Mouse (Mus musculus): ENCODE measurements at regions not wholly inside any gene's neighbourhood (a gene's known extent, or its start where the extent isn't known, plus 50 kb on each side); places are given as distances from the start of the nearest gene placed in this dataset.

DNA sequence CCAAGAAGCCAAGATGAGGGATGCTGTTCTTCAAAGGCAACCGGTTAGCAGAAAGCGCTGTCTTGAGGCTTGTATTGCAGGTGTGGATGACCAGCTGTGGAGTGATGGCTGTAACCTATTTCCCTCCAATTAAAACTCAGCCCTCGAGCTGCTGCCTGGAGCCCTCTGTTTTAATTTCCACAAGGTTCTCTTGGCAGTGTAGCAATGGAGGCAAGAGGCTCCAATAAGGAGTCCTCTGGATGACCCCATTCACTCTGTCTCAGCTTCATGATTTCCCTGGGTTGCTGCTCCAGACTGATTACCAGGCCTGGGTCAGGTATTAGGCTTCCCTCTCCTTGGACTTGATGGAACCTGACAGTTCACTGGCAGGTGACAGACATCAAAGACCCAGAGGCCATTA lies 548.5 kb downstream of the Psat1 start:
- 93% methylated on average over 3 of the region's 3 CpGs for WGBS
- no peaks in the 10 kb centered on the region for H3K9me3 ChIP-seq (ENCODE audit: control insufficient read depth, low read length)
- H3K4me3 ChIP-seq (ENCODE audit: low read depth, low read length), result no peak overlapping the region
- H3K36me3 ChIP-seq (ENCODE audit: control insufficient read depth, insufficient read depth, low read length), result no peaks in the 10 kb centered on the region
- DNase-seq (ENCODE audit: low spot score, missing footprints) (no peak), ATAC-seq (ENCODE audit: low FRiP score) (no peak)
- no peaks in the 10 kb centered on the region for H3K4me1 ChIP-seq (ENCODE audit: control insufficient read depth, insufficient read depth, low read length)
- no peak overlapping the region for H3K4me2 ChIP-seq
- H3K27me3 ChIP-seq (ENCODE audit: control insufficient read depth, insufficient read depth, low read length), result no peaks in the 10 kb centered on the region
- no peak overlapping the region for H3K9ac ChIP-seq (ENCODE audit: low read length)
- H3K27ac ChIP-seq (ENCODE audit: low read depth, low read length), result no peak overlapping the region

DNA sequence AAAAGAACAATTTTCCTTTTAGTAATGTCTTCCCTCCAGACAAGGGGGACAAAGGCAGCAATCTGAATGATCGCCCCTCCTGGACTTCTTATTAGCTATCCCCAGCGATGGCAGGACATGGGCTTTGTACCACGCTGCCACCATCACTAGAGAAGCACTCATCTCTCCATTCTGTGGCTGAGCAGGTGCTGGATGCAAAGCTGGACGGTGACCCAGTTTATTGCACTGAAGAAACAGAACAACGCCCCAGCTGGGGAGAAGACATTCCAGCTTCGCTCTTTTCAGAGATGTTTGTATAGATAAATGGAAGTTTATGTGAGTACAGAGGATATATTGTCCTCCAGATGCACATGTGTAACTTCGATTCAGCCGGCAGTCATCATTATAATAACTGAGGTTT lies 575.5 kb downstream of the Psat1 start:
- no peaks in the 10 kb centered on the region for H3K4me1 ChIP-seq (ENCODE audit: control insufficient read depth, insufficient read depth, low read length)
- H3K9ac ChIP-seq (ENCODE audit: low read length), result no peak overlapping the region
- no peak for DNase-seq (ENCODE audit: low spot score, missing footprints)
- ATAC-seq (ENCODE audit: low FRiP score), result no peak
- H3K4me3 ChIP-seq (ENCODE audit: low read depth, low read length), result no peak overlapping the region
- H3K36me3 ChIP-seq (ENCODE audit: control insufficient read depth, insufficient read depth, low read length), result no peaks in the 10 kb centered on the region
- 82% methylated on average over 8 of the region's 8 CpGs for WGBS
- H3K4me2 ChIP-seq, result no peak overlapping the region
- no peaks in the 10 kb centered on the region for H3K9me3 ChIP-seq (ENCODE audit: control insufficient read depth, low read length)
- H3K27ac ChIP-seq (ENCODE audit: low read depth, low read length), result no peak overlapping the region
- H3K27me3 ChIP-seq (ENCODE audit: control insufficient read depth, insufficient read depth, low read length), result no peaks in the 10 kb centered on the region

DNA sequence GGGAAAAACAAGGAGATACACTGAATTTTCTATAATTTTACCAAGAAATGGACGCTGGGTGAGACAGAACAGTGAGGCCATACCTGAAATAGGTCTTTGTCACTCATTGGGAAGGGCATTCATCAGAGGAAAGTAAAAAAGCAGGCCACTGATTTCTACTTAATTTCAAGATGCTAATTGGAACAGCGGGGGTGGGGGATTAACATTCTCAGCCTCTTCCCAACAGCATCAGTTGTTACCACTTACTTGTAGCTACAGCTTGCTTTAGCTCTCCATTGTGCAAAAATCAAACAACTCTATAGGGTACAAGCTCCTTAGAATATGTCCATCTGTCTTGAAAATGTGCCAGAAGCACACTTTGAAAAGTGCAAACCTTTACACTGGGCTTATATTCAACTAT lies 580.2 kb downstream of the Psat1 start:
- Histone ChIP-seq H3K27me3 (ENCODE audit: control insufficient read depth, insufficient read depth, low read length) (no peaks in the 10 kb centered on the region), H3K4me1 (ENCODE audit: control insufficient read depth, insufficient read depth, low read length) (no peaks in the 10 kb centered on the region), H3K4me2 (no peak overlapping the region), H3K4me3 (ENCODE audit: low read depth, low read length) (no peak overlapping the region), H3K27ac (ENCODE audit: low read depth, low read length) (no peak overlapping the region), H3K9me3 (ENCODE audit: control insufficient read depth, low read length) (no peaks in the 10 kb centered on the region), H3K36me3 (ENCODE audit: control insufficient read depth, insufficient read depth, low read length) (no peaks in the 10 kb centered on the region), H3K9ac (ENCODE audit: low read length) (no peak overlapping the region)
- DNase-seq (ENCODE audit: low spot score, missing footprints), result no peak
- 21% methylated on average over 2 of the region's 2 CpGs for WGBS
- no peak for ATAC-seq (ENCODE audit: low FRiP score)

DNA sequence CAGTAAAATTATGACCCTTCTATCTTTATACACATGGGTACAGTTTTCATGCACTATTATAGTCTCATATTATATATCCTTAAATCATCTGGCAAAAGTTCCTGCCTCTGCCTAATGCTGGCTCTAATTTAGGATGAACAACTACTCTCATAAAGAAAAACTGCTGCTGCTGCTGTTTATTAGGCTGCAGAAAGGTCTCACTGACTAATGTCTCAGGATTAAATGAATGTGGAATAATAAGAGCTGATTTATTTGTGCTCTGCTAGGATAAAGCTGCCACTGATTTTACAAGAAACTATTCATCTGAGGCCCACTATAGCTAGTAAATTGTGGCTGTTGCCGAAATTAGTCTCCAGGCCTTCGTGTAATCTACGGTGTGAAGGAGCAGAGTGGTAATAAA lies 590.0 kb downstream of the Psat1 start:
- H3K27me3 ChIP-seq (ENCODE audit: control insufficient read depth, insufficient read depth, low read length), result no peaks in the 10 kb centered on the region
- no peaks in the 10 kb centered on the region for H3K9me3 ChIP-seq (ENCODE audit: control insufficient read depth, low read length)
- DNase-seq (ENCODE audit: low spot score, missing footprints) (no peak), ATAC-seq (ENCODE audit: low FRiP score) (no peak)
- H3K27ac ChIP-seq (ENCODE audit: low read depth, low read length), result no peak overlapping the region
- H3K4me1 ChIP-seq (ENCODE audit: control insufficient read depth, insufficient read depth, low read length), result no peaks in the 10 kb centered on the region
- no peak overlapping the region for H3K4me2 ChIP-seq
- no peak overlapping the region for H3K9ac ChIP-seq (ENCODE audit: low read length)
- 89% methylated on average over 3 of the region's 3 CpGs for WGBS
- no peaks in the 10 kb centered on the region for H3K36me3 ChIP-seq (ENCODE audit: control insufficient read depth, insufficient read depth, low read length)
- no peak overlapping the region for H3K4me3 ChIP-seq (ENCODE audit: low read depth, low read length)

DNA sequence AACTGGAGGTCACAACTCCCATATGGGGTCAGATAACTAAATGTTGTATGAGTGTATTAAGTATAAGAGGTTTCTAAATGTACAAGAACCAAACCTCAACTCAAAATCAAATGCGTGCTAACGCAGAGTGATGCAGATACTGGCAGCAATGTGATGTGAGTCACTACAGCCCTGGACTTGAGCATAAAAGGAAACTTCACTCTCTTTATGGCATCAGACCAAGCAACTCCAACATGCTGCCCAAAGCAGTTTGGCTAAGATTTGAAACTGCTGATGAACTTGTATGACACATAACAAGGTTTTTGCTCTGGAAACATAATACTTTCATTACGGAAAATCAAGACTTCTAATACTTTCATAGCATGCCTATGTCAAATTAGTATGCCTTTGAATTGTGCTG lies 598.8 kb downstream of the Psat1 start:
- H3K9ac ChIP-seq (ENCODE audit: low read length), result no peak overlapping the region
- ATAC-seq (ENCODE audit: low FRiP score) (no peak), DNase-seq (ENCODE audit: low spot score, missing footprints) (no peak)
- H3K27ac ChIP-seq (ENCODE audit: low read depth, low read length), result no peak overlapping the region
- no peaks in the 10 kb centered on the region for H3K9me3 ChIP-seq (ENCODE audit: control insufficient read depth, low read length)
- no peak overlapping the region for H3K4me3 ChIP-seq (ENCODE audit: low read depth, low read length)
- H3K4me2 ChIP-seq, result no peak overlapping the region
- no peaks in the 10 kb centered on the region for H3K4me1 ChIP-seq (ENCODE audit: control insufficient read depth, insufficient read depth, low read length)
- 96% methylated on average over 3 of the region's 3 CpGs for WGBS
- no peaks in the 10 kb centered on the region for H3K36me3 ChIP-seq (ENCODE audit: control insufficient read depth, insufficient read depth, low read length)
- H3K27me3 ChIP-seq (ENCODE audit: control insufficient read depth, insufficient read depth, low read length), result no peaks in the 10 kb centered on the region

DNA sequence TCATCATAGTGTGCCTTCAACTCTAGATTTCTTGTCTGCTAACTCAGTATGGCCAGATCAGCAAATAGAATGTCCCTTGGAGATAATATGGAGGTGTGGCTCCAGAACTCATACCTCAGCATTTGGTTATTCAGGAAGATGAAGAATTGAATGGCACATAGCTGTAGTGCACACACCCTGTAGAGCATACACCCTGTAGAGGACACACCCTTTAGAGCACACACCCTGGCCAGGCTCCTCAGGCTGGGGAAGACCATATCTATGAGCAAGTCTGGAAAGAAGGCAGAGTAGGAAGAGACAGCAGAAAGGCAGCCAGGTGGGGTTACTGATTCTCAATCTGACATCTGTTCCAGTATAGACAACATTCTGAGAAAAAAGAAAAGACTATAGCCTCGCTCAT lies 604.9 kb downstream of the Psat1 start:
- no peak overlapping the region for H3K9ac ChIP-seq (ENCODE audit: low read length)
- no peaks in the 10 kb centered on the region for H3K4me1 ChIP-seq (ENCODE audit: control insufficient read depth, insufficient read depth, low read length)
- H3K27ac ChIP-seq (ENCODE audit: low read depth, low read length), result no peak overlapping the region
- H3K9me3 ChIP-seq (ENCODE audit: control insufficient read depth, low read length), result no peaks in the 10 kb centered on the region
- WGBS, result 85% methylated on average over 1 of the region's 1 CpGs
- no peak overlapping the region for H3K4me2 ChIP-seq
- no peaks in the 10 kb centered on the region for H3K27me3 ChIP-seq (ENCODE audit: control insufficient read depth, insufficient read depth, low read length)
- no peak for ATAC-seq (ENCODE audit: low FRiP score)
- no peak overlapping the region for H3K4me3 ChIP-seq (ENCODE audit: low read depth, low read length)
- DNase-seq (ENCODE audit: low spot score, missing footprints), result no peak
- H3K36me3 ChIP-seq (ENCODE audit: control insufficient read depth, insufficient read depth, low read length), result no peaks in the 10 kb centered on the region

DNA sequence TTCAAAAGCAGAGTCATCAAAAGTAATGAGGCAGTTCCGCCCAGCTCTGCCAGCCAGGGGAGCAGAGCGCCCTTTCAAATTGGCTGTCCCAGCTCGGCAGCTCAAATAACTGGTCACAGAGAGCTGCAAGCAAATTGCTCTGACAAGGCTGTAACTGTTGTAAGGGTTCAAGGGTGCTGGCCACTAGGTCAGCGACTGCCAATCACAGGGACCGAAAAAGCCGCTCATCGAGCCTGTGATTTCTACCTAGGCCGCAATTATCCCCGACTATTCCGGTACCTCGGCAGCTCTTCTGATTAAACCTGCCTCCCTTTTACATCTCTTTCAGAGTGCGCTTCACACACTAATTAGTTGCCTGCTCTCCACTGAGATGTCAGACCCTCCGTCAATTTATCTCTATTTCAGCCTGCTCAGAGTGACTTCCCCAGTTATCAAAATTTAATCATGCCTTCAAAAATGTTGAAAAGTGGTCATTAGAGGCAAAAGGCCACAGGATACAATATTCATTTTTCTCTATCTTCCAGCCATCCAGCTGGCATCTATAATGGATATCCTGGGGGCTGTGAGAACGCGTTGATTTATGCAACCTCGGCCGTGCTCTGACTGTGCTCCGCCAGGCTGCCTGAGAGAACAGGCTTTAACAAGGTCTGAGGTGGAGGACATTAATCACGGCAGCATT lies 606.7 kb downstream of the Psat1 start:
- Histone ChIP-seq H3K4me2 (no peak overlapping the region; the same call in 1 of the 2 replicates), H3K9ac (ENCODE audit: low read length) (no peak overlapping the region), H3K4me3 (ENCODE audit: low read depth, low read length) (no peak overlapping the region), H3K4me1 (ENCODE audit: control insufficient read depth, insufficient read depth, low read length) (no peaks in the 10 kb centered on the region), H3K27me3 (ENCODE audit: control insufficient read depth, insufficient read depth, low read length) (no peaks in the 10 kb centered on the region), H3K27ac (ENCODE audit: low read depth, low read length) (no peak overlapping the region), H3K9me3 (ENCODE audit: control insufficient read depth, low read length) (no peaks in the 10 kb centered on the region), H3K36me3 (ENCODE audit: control insufficient read depth, insufficient read depth, low read length) (no peaks in the 10 kb centered on the region)
- no peak for DNase-seq (ENCODE audit: low spot score, missing footprints)
- 64% methylated on average over 19 of the region's 19 CpGs for WGBS
- ATAC-seq (ENCODE audit: low FRiP score), result peak; percentile 65

DNA sequence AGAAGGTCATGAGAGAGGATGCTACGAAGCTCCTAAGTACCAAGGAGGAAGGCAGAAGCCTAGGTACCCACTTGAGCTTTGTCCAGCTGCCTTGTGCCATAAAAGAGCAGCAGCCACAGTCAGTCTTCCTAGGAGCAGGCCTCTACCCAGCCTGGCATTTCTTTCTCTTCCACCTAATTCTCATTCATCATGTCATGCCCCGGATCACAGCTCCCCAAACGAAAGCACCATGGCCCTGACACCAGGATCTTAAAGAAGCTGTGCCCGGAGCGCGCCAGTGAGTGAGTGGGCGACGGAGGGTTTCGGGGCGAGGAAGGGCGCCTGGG lies 607.2 kb downstream of the Psat1 start:
- Histone ChIP-seq H3K27me3 (ENCODE audit: control insufficient read depth, insufficient read depth, low read length) (no peaks in the 10 kb centered on the region), H3K36me3 (ENCODE audit: control insufficient read depth, insufficient read depth, low read length) (no peaks in the 10 kb centered on the region), H3K4me3 (ENCODE audit: low read depth, low read length) (no peak overlapping the region), H3K27ac (ENCODE audit: low read depth, low read length) (no peak overlapping the region), H3K4me1 (ENCODE audit: control insufficient read depth, insufficient read depth, low read length) (no peaks in the 10 kb centered on the region), H3K4me2 (no peak overlapping the region), H3K9ac (ENCODE audit: low read length) (no peak overlapping the region), H3K9me3 (ENCODE audit: control insufficient read depth, low read length) (no peaks in the 10 kb centered on the region)
- 81% methylated on average over 11 of the region's 11 CpGs for WGBS
- DNase-seq (ENCODE audit: low spot score, missing footprints) (no peak), ATAC-seq (ENCODE audit: low FRiP score) (no peak)

DNA sequence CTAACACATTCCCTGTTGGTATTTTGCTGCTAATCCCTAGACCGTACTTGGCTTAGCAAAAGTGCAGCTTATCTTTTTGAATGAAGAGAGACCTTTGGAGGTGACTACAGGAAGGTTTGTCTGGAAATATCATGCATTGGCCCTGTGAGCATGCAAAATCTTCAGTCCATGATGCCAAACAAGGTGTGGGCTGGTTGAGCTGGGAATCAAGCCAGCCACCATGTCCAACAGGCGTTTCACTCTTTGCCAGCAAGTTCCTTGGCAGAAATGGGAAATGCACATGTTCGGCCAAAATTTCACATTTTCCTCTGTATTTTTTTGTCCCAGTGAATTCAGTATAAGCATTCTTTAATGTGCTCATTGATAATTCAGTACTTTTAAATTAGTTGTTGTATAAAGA lies 617.0 kb downstream of the Psat1 start:
- Histone ChIP-seq H3K27ac (ENCODE audit: low read depth, low read length) (no peak overlapping the region), H3K4me3 (ENCODE audit: low read depth, low read length) (no peak overlapping the region), H3K27me3 (ENCODE audit: control insufficient read depth, insufficient read depth, low read length) (no peaks in the 10 kb centered on the region), H3K9me3 (ENCODE audit: control insufficient read depth, low read length) (no peaks in the 10 kb centered on the region), H3K4me1 (ENCODE audit: control insufficient read depth, insufficient read depth, low read length) (no peaks in the 10 kb centered on the region), H3K4me2 (no peak overlapping the region), H3K36me3 (ENCODE audit: control insufficient read depth, insufficient read depth, low read length) (no peaks in the 10 kb centered on the region), H3K9ac (ENCODE audit: low read length) (no peak overlapping the region)
- DNase-seq (ENCODE audit: low spot score, missing footprints) (no peak), ATAC-seq (ENCODE audit: low FRiP score) (no peak)
- WGBS, result 91% methylated on average over 3 of the region's 3 CpGs

DNA sequence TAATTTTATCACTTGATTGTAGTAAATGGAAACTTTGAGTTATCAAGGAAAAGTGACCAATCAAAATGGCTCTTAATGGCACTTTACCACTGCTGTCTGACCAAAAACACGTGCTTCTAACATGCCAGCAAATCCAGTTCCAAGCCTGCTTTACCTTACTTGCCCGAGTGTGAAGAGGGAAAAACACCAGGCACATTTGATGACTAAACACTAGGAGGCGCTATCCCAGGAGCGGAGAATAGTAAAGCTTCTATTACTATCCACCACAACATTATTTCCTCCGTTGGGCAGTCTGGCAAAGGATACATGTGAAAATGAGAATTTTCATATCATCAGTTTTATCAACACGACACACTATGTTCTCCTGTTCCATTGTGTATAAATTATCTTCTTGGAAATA lies 647.7 kb downstream of the Psat1 start:
- Histone ChIP-seq H3K36me3 (ENCODE audit: control insufficient read depth, insufficient read depth, low read length) (no peaks in the 10 kb centered on the region), H3K27ac (ENCODE audit: low read depth, low read length) (no peak overlapping the region), H3K4me3 (ENCODE audit: low read depth, low read length) (no peak overlapping the region), H3K27me3 (ENCODE audit: control insufficient read depth, insufficient read depth, low read length) (no peaks in the 10 kb centered on the region), H3K9ac (ENCODE audit: low read length) (no peak overlapping the region), H3K9me3 (ENCODE audit: control insufficient read depth, low read length) (no peaks in the 10 kb centered on the region), H3K4me1 (ENCODE audit: control insufficient read depth, insufficient read depth, low read length) (no peaks in the 10 kb centered on the region), H3K4me2 (no peak overlapping the region)
- ATAC-seq (ENCODE audit: low FRiP score) (no peak), DNase-seq (ENCODE audit: low spot score, missing footprints) (no peak)
- 46% methylated on average over 6 of the region's 6 CpGs for WGBS
